ENCODE assay signal across 18 mouse cellular contexts in the genomic region with DNA sequence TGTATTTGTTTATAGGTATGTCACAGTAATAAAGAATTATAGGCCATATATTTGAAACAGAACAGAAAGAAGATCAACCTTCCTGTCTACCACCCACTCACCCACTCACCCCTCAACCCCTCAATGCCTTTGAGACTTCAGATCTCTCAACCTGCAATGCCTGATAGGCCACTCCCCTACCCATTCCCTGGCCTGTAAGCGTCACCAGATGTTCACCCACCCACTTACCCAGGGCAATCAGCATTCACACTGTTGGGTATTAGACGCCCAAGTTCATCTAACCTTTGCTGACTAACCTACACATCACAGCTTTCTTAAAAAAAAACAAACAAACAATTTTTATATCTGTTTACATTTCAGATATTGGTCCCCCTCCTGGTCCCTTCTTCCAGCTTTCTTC. TPM values are rescaled to one million over a fixed set of nuclear protein-coding genes. Genes with fewer than 3 reads are reported as not detected.
DNase-seq lines count a peak whose midpoint lies in the region; ATAC-seq and TF ChIP-seq lines count a peak whose summit lies in the region.
"Not testable (repeated sequence)": the region's sequence is repeated elsewhere in the genome, so short reads cannot be mapped to it uniquely, and the experiment has no call there.
"Had no signal": no experiment of that assay in that cellular context is flagged by ENCODE, and none has a peak within 500 bp of the region (broad histone marks: within the 10 kb centered on the region; RNA-seq: fewer than 3 reads in every experiment).

No protein-coding gene starts in this region.

- not testable (repeated sequence) for H3K36me3 ChIP-seq in liver, adult 2 months (ENCODE audit: control insufficient read depth, insufficient read depth, low read length); spleen, adult 2 months (ENCODE audit: control insufficient read depth, insufficient read depth, low read length)

- not testable (repeated sequence) for H3K4me1 ChIP-seq in liver, adult 2 months (ENCODE audit: control insufficient read depth, insufficient read depth, low read length); spleen, adult 2 months (ENCODE audit: control insufficient read depth, insufficient read depth, insufficient read length)

- not testable (repeated sequence) for TF ChIP-seq POLR2A in liver, adult 2 months (IDR thresholded peaks at IDR 0.05; ENCODE audit: extremely low read depth, insufficient read depth, low read length); spleen, adult 2 months (IDR thresholded peaks at IDR 0.05; ENCODE audit: low read depth, low read length)

- H3K4me3 ChIP-seq in liver, adult 2 months (ENCODE audit: insufficient read depth, low read depth, low read length), result peak overlapping the region; percentile 16; the same call in 1 of the 2 replicates
- H3K4me3 ChIP-seq in spleen, adult 2 months (ENCODE audit: extremely low read depth, insufficient read depth, insufficient read length), result peak overlapping the region; percentile 23

- not testable (repeated sequence) for H3K79me2 ChIP-seq in liver, adult 2 months (ENCODE audit: control insufficient read depth, insufficient read depth, low read length)

- H3K27me3 ChIP-seq in liver, adult 2 months (ENCODE audit: control insufficient read depth, insufficient read depth, low read length); spleen, adult 2 months (ENCODE audit: control insufficient read depth, insufficient read depth, low read length): not testable (repeated sequence)

- H3K9ac ChIP-seq in liver, adult 2 months (ENCODE audit: low read depth, low read length), result not testable (repeated sequence)

- WGBS in liver, adult 2 months, result 72% methylated on average over 2 of the region's 2 CpGs
- 14% methylated on average over 2 of the region's 2 CpGs for WGBS in spleen, adult 2 months

- H3K27ac ChIP-seq in liver, adult 2 months (replicated peaks; ENCODE audit: insufficient read depth, low read depth, low read length), result not testable (repeated sequence)
- peak overlapping the region; percentile 73 for H3K27ac ChIP-seq in spleen, adult 2 months (ENCODE audit: insufficient read depth, low read length)

- peak; percentile 83 for ATAC-seq in erythroblast, adult 5-6 weeks (replicated peaks; ENCODE audit: low FRiP score, poor library complexity, severe bottlenecking)
- peak; percentile 52 to 58 for ATAC-seq in hematopoietic stem cell, adult 5-6 weeks (replicated peaks in 1 of 2; ENCODE audit: insufficient read depth in 1 of 2, low FRiP score in 2 of 2, low TSS enrichment in 1 of 2, low read depth in 1 of 2, poor library complexity in 2 of 2, severe bottlenecking in 2 of 2)
- peak; percentile 84 for ATAC-seq in megakaryocyte-erythroid progenitor cell, adult 5-6 weeks (replicated peaks; ENCODE audit: low FRiP score, low TSS enrichment, poor library complexity, severe bottlenecking)

- DNase-seq in T-cell, adult 2 months (ENCODE audit: low spot score), result peak; percentile 47
- DNase-seq in liver, adult 2 months (ENCODE audit: extremely low read depth, low read depth, low spot score); spleen, adult 2 months (ENCODE audit: low read depth in 1 of 2, low spot score in 2 of 2): not testable (repeated sequence)

- not testable (repeated sequence) for TF ChIP-seq CTCF in liver, adult 2 months (IDR thresholded peaks at IDR 0.05; ENCODE audit: low read depth, low read length); spleen, adult 2 months (IDR thresholded peaks at IDR 0.05; ENCODE audit: extremely low read depth, insufficient read depth, insufficient read length, insufficient replicate concordance)

RNA-seq across cellular contexts. Expression of a gene that starts 2.1 kb away (rescaled TPM):
- total RNA-seq in erythroblast, adult 5-6 weeks (2015; ENCODE audit: low replicate concordance), result 18.2 and 28.2 TPM in 2 replicates
- total RNA-seq in erythroblast, adult 5-6 weeks (2017; ENCODE audit: low replicate concordance), result 28.4 and 51.8 TPM in 2 replicates
- 551 and 622 TPM in 2 replicates for total RNA-seq in hematopoietic stem cell, adult 5-6 weeks (2017)
- 5.7 and 6.9 TPM in 2 replicates for total RNA-seq in liver, adult 2 months (2014; rRNA removed)
- 1.1 and 1.3 TPM in 2 replicates for polyA plus RNA-seq in liver, adult 2 months (2012; rRNA removed)
- 29.8 and 46.3 TPM in 2 replicates for total RNA-seq in megakaryocyte-erythroid progenitor cell, adult 5-6 weeks (2014; fragmentation: Nextera tagmentation)
- total RNA-seq in megakaryocyte-erythroid progenitor cell, adult 5-6 weeks (2017), result 234 and 352 TPM in 2 replicates
- 7.1 and 19.6 TPM in 2 replicates for polyA plus RNA-seq in spleen, adult 2 months (2012; rRNA removed)
- total RNA-seq: forebrain, postnatal 0 days; gastrocnemius, postnatal 14 days had no signal
- polyA plus RNA-seq: forebrain, embryonic 13.5 days; forebrain, postnatal 0 days; hindbrain, embryonic 12.5 days had no signal

RNA-seq across cellular contexts. Expression of a gene that starts 10.8 kb away (rescaled TPM):
- 21.1 and 35.5 TPM in 2 replicates for total RNA-seq in erythroblast, adult 5-6 weeks (2015; ENCODE audit: low replicate concordance)
- 12.4 and 17.8 TPM in 2 replicates for total RNA-seq in erythroblast, adult 5-6 weeks (2017; ENCODE audit: low replicate concordance)
- total RNA-seq in hematopoietic stem cell, adult 5-6 weeks (2017), result 35.6 and 56.0 TPM in 2 replicates
- 2.8 and 4.0 TPM in 2 replicates for total RNA-seq in liver, adult 2 months (2014; rRNA removed)
- 0.30 and 0.44 TPM in 2 replicates for polyA plus RNA-seq in liver, adult 2 months (2012; rRNA removed)
- total RNA-seq in megakaryocyte-erythroid progenitor cell, adult 5-6 weeks (2014; fragmentation: Nextera tagmentation), result 1.5 and 3.2 TPM in 2 replicates
- 3.8 and 4.5 TPM in 2 replicates for total RNA-seq in megakaryocyte-erythroid progenitor cell, adult 5-6 weeks (2017)
- polyA plus RNA-seq in spleen, adult 2 months (2012; rRNA removed), result 10.8 and 11.0 TPM in 2 replicates

RNA-seq across cellular contexts. Expression of a gene that starts 14.5 kb away (rescaled TPM):
- total RNA-seq in erythroblast, adult 5-6 weeks (2015; ENCODE audit: low replicate concordance), result 33.2 and 37.5 TPM in 2 replicates
- 15.9 and 29.4 TPM in 2 replicates for total RNA-seq in erythroblast, adult 5-6 weeks (2017; ENCODE audit: low replicate concordance)
- total RNA-seq in hematopoietic stem cell, adult 5-6 weeks (2017), result 57.2 and 82.0 TPM in 2 replicates
- total RNA-seq in liver, adult 2 months (2014; rRNA removed), result 20.0 and 21.3 TPM in 2 replicates
- 8.2 and 12.7 TPM in 2 replicates for polyA plus RNA-seq in liver, adult 2 months (2012; rRNA removed)
- 28.1 and 33.1 TPM in 2 replicates for total RNA-seq in megakaryocyte-erythroid progenitor cell, adult 5-6 weeks (2014; fragmentation: Nextera tagmentation)
- 31.3 and 32.6 TPM in 2 replicates for total RNA-seq in megakaryocyte-erythroid progenitor cell, adult 5-6 weeks (2017)
- polyA plus RNA-seq in spleen, adult 2 months (2012; rRNA removed), result 16.8 and 16.9 TPM in 2 replicates

RNA-seq across cellular contexts. Expression of a gene that starts 52.8 kb away (rescaled TPM):
- not detected in 2 replicates for total RNA-seq in erythroblast, adult 5-6 weeks (2015; ENCODE audit: low replicate concordance)
- total RNA-seq in erythroblast, adult 5-6 weeks (2017; ENCODE audit: low replicate concordance), result not detected in 2 replicates
- total RNA-seq in hematopoietic stem cell, adult 5-6 weeks (2017), result not detected in 2 replicates
- total RNA-seq in liver, adult 2 months (2014; rRNA removed), result under 0.01 and 0.07 TPM in 2 replicates
- polyA plus RNA-seq in liver, adult 2 months (2012; rRNA removed), result 0.02 and 0.06 TPM in 2 replicates
- total RNA-seq in megakaryocyte-erythroid progenitor cell, adult 5-6 weeks (2014; fragmentation: Nextera tagmentation), result not detected in 2 replicates
- not detected in 2 replicates for total RNA-seq in megakaryocyte-erythroid progenitor cell, adult 5-6 weeks (2017)
- polyA plus RNA-seq in spleen, adult 2 months (2012; rRNA removed), result 0.05 and 0.41 TPM in 2 replicates
- total RNA-seq: CH12.LX; gastrocnemius, adult 18-20 months had no signal
- polyA plus RNA-seq: cortical plate, adult 2 months; embryonic facial prominence, embryonic 12.5 days; forebrain, embryonic 13.5 days; heart, embryonic 13.5 days; hindbrain, embryonic 12.5 days; hindbrain, embryonic 16.5 days; intestine, embryonic 15.5 days; Patski had no signal
